Mouse (Mus musculus): ENCODE results near the gene Snx11. TPM values are rescaled to one million over a fixed set of nuclear protein-coding genes. Genes with fewer than 3 reads are reported as not detected.

Gene Snx11
- polyA plus RNA-seq, 1 experiment from 2014 or later, result 44.1 TPM

Other genes starting within 250 kb of the Snx11 start
- 87.7 and 93.3 TPM in 2 replicates for gene Cbx1, start 11.6 kb upstream of the Snx11 start, polyA plus RNA-seq (2015; fragmentation: Nextera tagmentation; extraction: Ambion mirVana)
- gene Nfe2l1, start 52.4 kb upstream of the Snx11 start, polyA plus RNA-seq (2015; fragmentation: Nextera tagmentation; extraction: Ambion mirVana), result 64.8 and 68.2 TPM in 2 replicates
- gene Copz2, start 72.3 kb upstream of the Snx11 start, polyA plus RNA-seq (2015; fragmentation: Nextera tagmentation; extraction: Ambion mirVana), result 10.4 and 16.6 TPM in 2 replicates
- 103 and 106 TPM in 2 replicates for gene Cdk5rap3, start 138.9 kb upstream of the Snx11 start, polyA plus RNA-seq (2015; fragmentation: Nextera tagmentation; extraction: Ambion mirVana)
- 0.19 and 0.27 TPM in 2 replicates for gene Prr15l, start 150.5 kb upstream of the Snx11 start, polyA plus RNA-seq (2015; fragmentation: Nextera tagmentation; extraction: Ambion mirVana)
- gene Pnpo, start 166.4 kb upstream of the Snx11 start, polyA plus RNA-seq (2015; fragmentation: Nextera tagmentation; extraction: Ambion mirVana), result 21.7 and 22.8 TPM in 2 replicates
- 16.2 and 16.3 TPM in 2 replicates for gene Sp2, start 205.4 kb upstream of the Snx11 start, polyA plus RNA-seq (2015; fragmentation: Nextera tagmentation; extraction: Ambion mirVana)
- 0.29 and 0.68 TPM in 2 replicates for gene Sp6, start 235.8 kb upstream of the Snx11 start, polyA plus RNA-seq (2015; fragmentation: Nextera tagmentation; extraction: Ambion mirVana)

All from forebrain, embryonic 16.5 days (tissue).